Mouse (Mus musculus) stomach, postnatal 0 days (tissue): Measurements from ENCODE around the gene Fstl4. TPM values are rescaled to one million over a fixed set of nuclear protein-coding genes. Genes with fewer than 3 reads are reported as not detected.

Source experiments
- ATAC-seq: fragments of 200-750 bp; cut with Nextera tagmentation; 2 replicates; pipeline ENCODE4 v1.8.0; 2017; ENCODE audit not compliant: low FRiP score, low TSS enrichment
- DNase-seq: peaks from one replicate; pipeline ENCODE4 v3.0.0-alpha.2; 2016; ENCODE audit warnings: low spot score
- H3K27ac ChIP-seq: fragments of 300-500 bp; sonication (generic); replicated peaks from 2 replicates; pipeline ENCODE4 v1.5.1; 2014; ENCODE audit warnings: mild to moderate bottlenecking, control low read depth
- H3K27me3 ChIP-seq: fragments of 300-500 bp; sonication (generic); 2 replicates; pipeline ENCODE4 v1.6.1; 2014; ENCODE audit warnings: low read length; ENCODE audit not compliant: control insufficient read depth, insufficient read depth
- H3K36me3 ChIP-seq: fragments of 300-500 bp; sonication (generic); 2 replicates; pipeline ENCODE4 v1.6.1; 2014; ENCODE audit warnings: low read length, mixed read lengths; ENCODE audit not compliant: control insufficient read depth, insufficient read depth
- H3K4me1 ChIP-seq: fragments of 300-500 bp; sonication (generic); replicated peaks from 2 replicates; pipeline ENCODE4 v1.6.1; 2014; ENCODE audit warnings: antibody characterized with exemption; ENCODE audit not compliant: control insufficient read depth, insufficient read depth
- H3K4me2 ChIP-seq: fragments of 300-500 bp; sonication (generic); replicated peaks from 2 replicates; pipeline ENCODE4 v1.6.1; 2014; ENCODE audit warnings: low read depth, mild to moderate bottlenecking, control low read depth, moderate library complexity
- H3K4me3 ChIP-seq: fragments of 300-500 bp; sonication (generic); 2 replicates; pipeline ENCODE4 v1.5.1; 2014; ENCODE audit warnings: low read depth, low read length, control low read depth
- H3K9ac ChIP-seq: fragments of 300-500 bp; sonication (generic); 2 replicates; pipeline ENCODE4 v1.6.1; 2014; ENCODE audit warnings: mild to moderate bottlenecking, low read length, control low read depth, mixed read lengths
- H3K9me3 ChIP-seq: fragments of 300-500 bp; sonication (generic); 2 replicates; pipeline ENCODE4 v1.6.1; 2016; ENCODE audit warnings: low read length; ENCODE audit not compliant: control insufficient read depth
- CTCF ChIP-seq: IDR thresholded peaks from 2 replicates; pipeline ENCODE4 v1.5.1; 2016; ENCODE audit warnings: antibody characterized with exemption, low read depth, mild to moderate bottlenecking, moderate library complexity
- EP300 ChIP-seq: optimal IDR thresholded peaks from 2 replicates; pipeline ENCODE3; 2016; ENCODE audit warnings: antibody characterized with exemption
- WGBS: fragments of 180-500 bp; shearing (Covaris S2); extraction: QIAGEN DNeasy Blood & Tissue Kit; methylation state at CpG from one replicate; pipeline ENCODE4 v1.1.7; 2014; 5-methylcytosine and 5-hydroxymethylcytosine counted together
- polyA plus RNA-seq: library from polyadenylated mRNA; unstranded; fragments of >200 nt; fragmentation: Nextera tagmentation; extraction: Ambion mirVana; gene quantifications from 2 replicates; pipeline ENCODE4 v1.2.1, GENCODE M21; 2015

The Fstl4 gene
- polyA plus RNA-seq, 1 experiment from 2014 or later = 1.1 TPM

- 89% methylated on average over 19 of the region's 19 CpGs for WGBS
- Histone ChIP-seq H3K9ac (no peak overlapping the region), H3K27ac (no peak overlapping the region), H3K4me2 (no peak overlapping the region), H3K4me1 (no peaks in the 10 kb centered on the region), H3K4me3 (no peak overlapping the region), H3K36me3 (no peaks in the 10 kb centered on the region), H3K27me3 (no peaks in the 10 kb centered on the region), H3K9me3 (no peaks in the 10 kb centered on the region)
- DNase-seq (no peak), ATAC-seq (no peak)
- no peak for TF ChIP-seq EP300
- TF ChIP-seq CTCF = no peak
These were observed 111.7 kb downstream of the Fstl4 start for GRCm38 (mm10) chr11:52875916-52876765.

GRCm38 (mm10) chr11:52877662-52878061 is 113.2 kb downstream of the Fstl4 start:
- ATAC-seq = no peak
- no peak for DNase-seq
- Histone ChIP-seq H3K4me3 (no peak overlapping the region), H3K4me1 (no peaks in the 10 kb centered on the region), H3K9ac (no peak overlapping the region), H3K27me3 (no peaks in the 10 kb centered on the region), H3K27ac (no peak overlapping the region), H3K9me3 (no peaks in the 10 kb centered on the region), H3K4me2 (no peak overlapping the region), H3K36me3 (no peaks in the 10 kb centered on the region)
- no peak for TF ChIP-seq CTCF
- 59% methylated on average over 2 of the region's 2 CpGs for WGBS

- Histone ChIP-seq H3K9me3 (no peaks in the 10 kb centered on the region), H3K4me3 (no peak overlapping the region), H3K27ac (no peak overlapping the region), H3K36me3 (no peaks in the 10 kb centered on the region), H3K27me3 (no peaks in the 10 kb centered on the region), H3K4me1 (no peaks in the 10 kb centered on the region), H3K9ac (no peak overlapping the region), H3K4me2 (no peak overlapping the region)
- WGBS = 85% methylated on average over 2 of the region's 2 CpGs
- ATAC-seq (no peak), DNase-seq (no peak)
- no peak for TF ChIP-seq CTCF
- TF ChIP-seq EP300 = no peak
These were observed 115.5 kb downstream of the Fstl4 start for GRCm38 (mm10) chr11:52879958-52880357.

GRCm38 (mm10) chr11:52886559-52887303 is 122.3 kb downstream of the Fstl4 start:
- TF ChIP-seq EP300 (no peak), CTCF (no peak)
- DNase-seq (no peak), ATAC-seq (no peak)
- Histone ChIP-seq H3K4me3 (no peak overlapping the region), H3K4me2 (no peak overlapping the region), H3K9me3 (no peaks in the 10 kb centered on the region), H3K9ac (no peak overlapping the region), H3K27me3 (no peaks in the 10 kb centered on the region), H3K36me3 (no peaks in the 10 kb centered on the region), H3K27ac (no peak overlapping the region), H3K4me1 (no peaks in the 10 kb centered on the region)
- WGBS = 29% methylated on average over 6 of the region's 6 CpGs

- H3K4me2 ChIP-seq = no peak overlapping the region
- H3K4me3 ChIP-seq = no peak overlapping the region
- no peaks in the 10 kb centered on the region for H3K9me3 ChIP-seq
- H3K9ac ChIP-seq = no peak overlapping the region
- H3K27me3 ChIP-seq = no peaks in the 10 kb centered on the region
- no peaks in the 10 kb centered on the region for H3K36me3 ChIP-seq
- TF ChIP-seq EP300 = no peak
- no peak for TF ChIP-seq CTCF
- WGBS = 22% methylated on average over 6 of the region's 6 CpGs
- no peaks in the 10 kb centered on the region for H3K4me1 ChIP-seq
- H3K27ac ChIP-seq = no peak overlapping the region
- DNase-seq (no peak), ATAC-seq (no peak)
These were observed 123.7 kb downstream of the Fstl4 start for GRCm38 (mm10) chr11:52888150-52888549.

GRCm38 (mm10) chr11:52889527-52889926 is 125.1 kb downstream of the Fstl4 start:
- Histone ChIP-seq H3K4me2 (no peak overlapping the region), H3K4me3 (no peak overlapping the region), H3K9me3 (no peaks in the 10 kb centered on the region), H3K36me3 (no peaks in the 10 kb centered on the region), H3K27ac (no peak overlapping the region), H3K9ac (no peak overlapping the region), H3K27me3 (no peaks in the 10 kb centered on the region), H3K4me1 (no peaks in the 10 kb centered on the region)
- no peak for DNase-seq
- no peak for TF ChIP-seq EP300
- no peak for ATAC-seq
- WGBS = 70% methylated on average over 4 of the region's 4 CpGs
